Mouse (Mus musculus) left cerebral cortex, postnatal 10 days (tissue): ENCODE measurements around the gene Grn. TPM values are rescaled to one million over a fixed set of nuclear protein-coding genes. Genes with fewer than 3 reads are reported as not detected.
"Not testable (repeated sequence)": the region's sequence is repeated elsewhere in the genome, so short reads cannot be mapped to it uniquely, and the experiment has no call there.

Source experiments
- DNase-seq, 2 experiments: peaks; one replicate each; pipeline ENCODE4 v3.0.0; 2021 to 2022; ENCODE audit warnings: low spot score in 2 of 2, mixed read lengths in 1 of 2; ENCODE audit errors: extremely low spot score in 1 of 2
- intact Hi-C: fragments of 180-260 bp; cut with DNase I; formaldehyde crosslinking; loops from one replicate; pipeline ENCODE4 v1.15.1; 2025
- total RNA-seq, 2 experiments: library from RNA; stranded (reverse); gene quantifications; 2 replicates each; pipeline ENCODE4 v1.2.3; 2021

Grn gene
- total RNA-seq, 2 experiments from 2014 or later, result 79.2 to 79.4 TPM

DNA sequence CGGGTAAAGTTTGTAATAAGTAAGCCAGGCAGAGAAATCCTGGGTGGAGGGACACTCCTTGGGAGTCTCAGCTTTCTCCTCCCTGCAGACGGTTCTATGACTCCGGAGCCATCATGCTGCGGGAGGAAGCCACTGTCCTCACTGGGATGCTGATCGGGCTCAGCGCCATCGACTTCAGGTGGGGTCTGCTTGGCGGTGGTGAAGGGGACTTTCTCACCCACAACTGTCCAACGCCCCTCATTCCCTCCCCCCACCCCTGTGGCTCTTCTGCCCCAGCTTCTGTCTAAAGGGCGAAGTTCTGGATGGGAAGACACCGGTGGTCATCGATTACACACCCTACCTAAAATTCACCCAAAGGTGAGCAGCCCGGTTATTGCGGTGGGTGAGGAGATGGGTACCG is 31.0 kb upstream of the Grn start:
- intact Hi-C loops, result no loop called here
- peak in 1 of 2 experiments; percentile 23 for DNase-seq

DNA sequence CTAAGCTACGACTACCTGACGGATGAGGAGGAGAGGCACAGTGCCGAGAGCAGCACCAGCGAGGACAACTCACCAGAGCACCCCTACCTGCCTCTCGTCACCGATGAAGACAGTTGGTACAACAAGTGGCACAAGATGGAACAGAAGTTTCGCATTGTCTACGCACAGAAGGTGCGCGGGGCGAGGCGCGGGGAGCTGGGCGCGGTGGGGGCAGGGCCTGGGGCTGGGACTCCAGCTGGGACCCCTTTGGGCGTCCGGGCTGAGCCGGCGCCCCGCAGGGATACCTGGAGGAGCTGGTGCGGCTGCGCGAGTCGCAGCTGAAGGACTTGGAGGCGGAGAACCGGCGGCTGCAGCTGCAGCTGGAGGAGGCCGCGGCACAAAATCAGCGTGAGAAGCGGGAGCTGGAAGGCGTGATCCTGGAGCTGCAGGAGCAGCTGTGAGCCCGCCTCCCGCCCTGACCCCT is 30.5 kb upstream of the Grn start:
- peak in 1 of 2 experiments; percentile 27 for DNase-seq
- intact Hi-C loops, result loop anchor here (5.0 kb wide), 1 partner anchor 38 kb away; no protein-coding TSS in a partner anchor

DNA sequence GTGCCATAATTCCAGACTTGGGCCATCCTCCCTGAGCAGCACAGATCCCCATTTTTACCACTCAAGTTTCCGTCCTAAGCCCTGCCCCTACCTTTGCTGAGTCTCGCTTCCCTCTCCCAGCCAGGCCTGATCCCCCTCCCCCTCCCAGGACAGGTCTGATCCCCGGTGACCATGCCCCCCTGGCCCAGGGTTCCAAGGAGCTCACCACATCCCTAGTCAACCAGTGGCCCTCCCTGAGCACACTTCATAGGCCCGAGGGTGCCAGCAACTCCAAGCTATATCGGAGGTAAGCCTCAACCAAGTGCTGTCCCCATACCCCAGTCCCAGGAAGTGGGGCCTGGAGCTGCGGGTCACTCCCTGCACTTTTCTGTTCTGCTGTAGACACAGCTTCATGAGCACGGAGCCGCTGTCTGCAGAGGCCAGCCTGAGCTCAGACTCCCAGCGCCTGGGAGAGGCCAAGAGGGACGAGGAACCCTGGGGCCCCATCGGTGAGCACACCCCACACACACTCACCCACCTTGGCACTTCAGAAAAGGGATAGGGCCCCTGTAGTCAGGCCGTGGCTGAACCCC is 29.5 kb upstream of the Grn start:
- DNase-seq, result peak in 1 of 2 experiments; percentile 41
- intact Hi-C loops, result loop anchor here (5.0 kb wide), 1 partner anchor 37 kb away; no protein-coding TSS in a partner anchor

DNA sequence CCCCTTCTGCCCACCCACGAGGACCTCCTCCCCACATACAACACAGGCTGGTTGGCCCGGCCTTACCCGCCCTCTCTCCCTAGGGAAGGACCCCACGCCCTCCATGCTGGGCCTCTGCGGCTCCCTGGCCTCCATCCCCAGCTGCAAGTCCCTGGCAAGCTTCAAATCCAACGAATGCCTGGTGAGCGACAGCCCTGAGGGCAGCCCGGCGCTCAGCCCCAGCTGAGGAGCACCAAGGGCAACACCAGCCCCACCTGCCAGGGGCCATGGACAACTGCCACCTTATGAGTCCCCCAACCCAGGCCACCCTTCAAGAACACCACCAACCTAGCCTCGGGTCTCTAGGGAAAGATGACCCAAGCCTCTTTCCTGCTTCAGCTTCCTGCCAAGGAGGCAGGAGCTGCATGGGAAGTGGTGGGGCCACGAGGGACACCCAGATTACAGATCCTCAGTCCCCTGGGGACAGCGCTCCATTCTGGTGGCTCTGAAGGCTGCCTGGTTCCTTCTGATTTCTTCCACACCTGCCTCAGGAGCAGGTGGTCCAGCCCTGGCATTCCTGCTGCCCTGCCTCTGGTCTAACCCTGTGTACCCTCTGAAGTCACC is 28.1 kb upstream of the Grn start:
- no peak for DNase-seq
- intact Hi-C loops, result loop anchor here (5.0 kb wide), 1 partner anchor 35 kb away; no protein-coding TSS in a partner anchor

DNA sequence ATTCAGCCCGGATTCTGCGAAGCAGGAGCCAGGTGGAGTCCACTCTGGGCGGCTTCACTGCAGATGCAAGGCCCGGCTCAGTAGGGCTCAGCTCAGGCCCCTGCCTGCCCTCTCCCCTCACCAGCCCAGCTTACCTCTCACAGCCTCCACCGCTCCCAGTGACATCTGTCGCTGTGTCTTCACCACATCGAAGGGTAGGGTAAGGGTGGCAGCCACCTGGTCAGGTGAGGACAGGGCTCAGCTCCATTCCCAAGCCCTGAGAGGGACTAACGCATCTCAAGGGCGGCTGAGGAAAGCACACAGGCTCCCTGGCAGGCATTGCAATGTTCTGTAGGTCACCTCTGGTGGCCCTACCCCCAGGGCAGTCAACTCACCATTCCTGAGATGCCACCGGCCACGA is 26.5 kb upstream of the Grn start:
- intact Hi-C loops, result loop anchor here (5.0 kb wide), 1 partner anchor 34 kb away; no protein-coding TSS in a partner anchor
- no peak for DNase-seq

DNA sequence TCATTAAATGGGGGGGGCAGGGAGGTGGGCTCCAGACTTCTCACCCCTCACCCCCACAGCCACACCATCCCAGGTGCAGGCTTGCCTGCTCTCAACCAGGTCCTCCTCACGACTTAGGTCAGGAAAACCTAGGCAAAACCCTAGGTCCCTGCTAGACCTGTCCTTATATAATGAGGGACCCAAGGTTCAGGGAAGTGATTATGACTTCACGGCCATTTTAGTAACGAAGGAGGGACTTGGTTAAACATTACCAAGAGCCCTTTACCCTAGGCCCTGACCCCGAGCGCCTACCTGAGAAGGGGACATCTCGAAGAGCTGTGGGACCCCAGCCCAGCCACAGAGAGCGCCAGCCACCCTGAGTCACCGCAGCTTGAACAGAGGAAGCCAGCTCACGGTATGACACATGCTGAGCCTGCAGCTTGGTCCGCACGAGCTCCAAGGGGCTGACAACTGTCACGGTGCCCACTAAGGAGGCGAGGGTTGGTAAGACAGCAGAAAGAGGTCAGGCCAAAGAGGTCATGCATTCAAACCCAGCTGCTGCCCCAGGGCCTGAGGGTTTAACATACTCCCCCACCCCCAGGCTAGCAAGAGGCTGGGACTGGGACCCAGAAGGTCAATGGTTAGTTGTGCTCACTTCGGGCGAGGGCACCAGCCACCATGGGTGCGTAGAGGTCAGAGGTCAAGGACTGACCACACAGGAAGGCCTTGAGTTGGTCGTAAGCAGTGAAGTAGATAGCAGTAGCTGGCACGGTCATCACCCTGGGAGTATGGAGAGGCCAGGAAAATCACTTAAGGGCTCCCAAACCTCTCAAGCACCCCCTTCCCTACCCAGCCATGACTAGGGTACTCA is 25.7 kb upstream of the Grn start:
- DNase-seq, result no peak
- intact Hi-C loops, result loop anchor here (5.0 kb wide), 1 partner anchor 33 kb away; no protein-coding TSS in a partner anchor

DNA sequence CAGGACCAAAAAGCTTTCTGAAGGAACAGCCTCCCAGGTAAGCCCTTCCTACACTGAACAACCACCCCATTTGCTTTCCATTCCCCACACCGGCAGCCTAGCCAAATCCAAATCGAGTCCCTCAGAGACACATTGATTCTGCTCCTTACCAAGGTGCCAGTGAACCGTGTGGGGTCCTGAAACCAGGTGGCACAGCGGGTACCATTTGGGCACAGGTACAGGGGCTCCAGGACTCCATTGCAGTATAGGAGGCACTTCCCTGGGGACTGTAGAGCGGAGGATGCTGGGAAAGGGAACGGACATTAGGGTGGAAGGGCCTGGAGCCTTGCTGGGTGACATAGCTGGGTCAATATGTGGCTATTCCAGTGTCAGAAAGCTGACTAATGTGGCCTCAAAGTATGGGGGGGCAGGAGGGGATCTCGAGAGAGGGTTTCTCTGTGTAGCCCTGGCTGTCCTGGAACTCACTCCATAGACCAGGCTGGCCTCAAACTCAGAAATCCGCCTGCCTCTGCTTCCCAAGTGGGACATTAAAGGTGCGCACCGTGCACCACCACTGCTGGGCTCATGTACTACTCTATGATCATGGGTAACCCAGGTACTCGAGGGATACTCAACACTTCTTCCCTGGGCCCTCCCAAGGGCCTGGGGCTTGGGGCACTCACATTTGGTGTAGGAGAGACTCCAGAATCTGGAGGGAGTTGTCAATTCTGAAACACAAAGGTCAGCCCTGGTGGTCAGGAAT is 24.4 kb upstream of the Grn start:
- intact Hi-C loops, result loop anchor here (2.0 kb wide), 1 partner anchor 87 kb away; the partner anchor contains the start of gene Ubtf
- no peak for DNase-seq

DNA sequence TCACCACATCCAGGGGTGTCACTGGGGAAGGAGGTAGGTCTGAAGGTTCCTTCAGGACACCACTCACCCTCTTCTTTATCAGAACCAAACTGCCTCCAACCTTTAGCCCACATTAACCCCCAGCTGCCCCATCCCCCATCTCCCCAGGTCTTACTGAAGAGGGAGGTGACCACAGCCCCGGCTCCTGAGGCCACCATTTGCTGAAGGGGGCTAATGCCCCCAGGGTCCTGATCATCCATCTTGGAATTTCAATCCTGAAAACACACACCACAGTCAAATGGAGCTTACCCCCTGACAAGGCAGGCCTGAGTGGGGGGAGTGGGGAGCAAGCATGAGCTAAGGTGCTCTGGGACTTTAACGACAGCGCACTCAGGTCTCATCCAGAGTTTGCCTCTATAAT is 23.7 kb upstream of the Grn start:
- DNase-seq, result no peak
- intact Hi-C loops, result loop anchor here (2.0 kb wide), 1 partner anchor 88 kb away; the partner anchor contains the start of gene Ubtf

DNA sequence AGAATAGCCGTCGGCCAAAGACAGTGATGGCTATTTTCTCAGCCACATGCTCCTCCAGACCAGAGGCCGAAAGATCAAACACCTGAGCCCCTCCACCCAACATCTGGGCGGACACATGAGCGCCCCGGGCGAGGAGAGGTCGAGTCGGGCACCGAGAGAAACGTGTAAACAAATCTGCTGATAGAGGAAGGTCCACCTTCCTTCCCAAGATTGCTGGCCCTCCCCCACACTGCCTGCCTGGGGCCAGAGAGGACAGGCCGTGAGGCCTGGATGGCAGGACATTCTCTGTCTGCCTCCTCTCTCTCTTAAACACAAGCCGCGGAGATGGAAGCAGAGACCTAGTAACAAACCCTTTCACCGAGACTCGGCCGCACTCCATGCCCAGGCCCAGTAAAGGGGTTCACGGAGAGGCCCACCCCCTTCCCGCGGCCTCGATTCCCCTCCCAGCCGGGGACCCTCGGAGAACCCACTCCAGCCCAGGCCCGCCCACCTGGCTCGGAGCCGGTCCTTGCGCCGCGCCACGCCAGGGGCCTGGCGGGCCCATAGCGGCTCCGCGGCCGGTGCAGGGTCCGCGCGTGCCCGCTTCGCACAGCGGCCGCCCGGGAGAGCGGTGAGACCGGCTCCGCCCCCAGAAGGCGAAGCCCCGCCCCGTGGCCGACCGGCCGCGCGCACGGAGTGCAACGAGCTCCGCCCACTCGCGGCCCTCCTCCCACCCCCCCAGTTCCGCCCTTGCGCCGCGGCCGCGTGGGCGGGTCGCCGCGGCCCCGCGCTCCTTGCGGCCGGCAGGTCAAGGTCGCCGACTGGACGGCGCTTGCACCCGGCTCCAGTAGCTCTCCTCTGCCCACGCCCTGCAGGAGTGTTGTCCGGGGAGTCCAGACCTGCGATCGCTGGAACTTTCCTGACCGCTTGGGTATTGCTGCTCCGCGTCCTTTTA is 22.9 kb upstream of the Grn start:
- intact Hi-C loops, result loop anchor here (2.0 kb wide), 1 partner anchor 88 kb away; the partner anchor contains the start of gene Ubtf
- DNase-seq, result peak; percentile 77 to 95

DNA sequence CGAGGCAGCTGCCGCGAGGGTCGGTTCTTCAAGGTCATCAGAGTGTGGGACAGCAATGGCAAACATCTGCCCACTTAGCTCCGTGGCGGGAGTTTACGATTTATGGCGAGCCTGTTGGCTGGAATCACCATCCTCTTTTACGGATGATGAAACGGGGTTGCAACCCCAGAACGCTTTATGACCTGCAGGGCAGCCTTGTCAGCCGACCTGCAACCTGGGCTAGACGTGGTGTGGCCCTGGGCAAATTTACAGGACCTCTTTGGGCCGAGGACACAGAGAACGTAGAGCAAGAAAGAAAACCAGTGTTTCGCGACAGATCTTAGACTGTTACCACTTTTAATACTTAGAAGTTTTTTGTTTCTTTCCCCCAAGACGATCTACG is 22.3 kb upstream of the Grn start, which contains the start of gene Slc25a39:
Gene Slc25a39, minus strand, starts transcription at position 113 of the 382 bp plus-strand sequence.
- intact Hi-C loops, result loop anchor here (2.0 kb wide), 1 partner anchor 89 kb away; the partner anchor contains the start of gene Ubtf
- DNase-seq, result no peak

DNA sequence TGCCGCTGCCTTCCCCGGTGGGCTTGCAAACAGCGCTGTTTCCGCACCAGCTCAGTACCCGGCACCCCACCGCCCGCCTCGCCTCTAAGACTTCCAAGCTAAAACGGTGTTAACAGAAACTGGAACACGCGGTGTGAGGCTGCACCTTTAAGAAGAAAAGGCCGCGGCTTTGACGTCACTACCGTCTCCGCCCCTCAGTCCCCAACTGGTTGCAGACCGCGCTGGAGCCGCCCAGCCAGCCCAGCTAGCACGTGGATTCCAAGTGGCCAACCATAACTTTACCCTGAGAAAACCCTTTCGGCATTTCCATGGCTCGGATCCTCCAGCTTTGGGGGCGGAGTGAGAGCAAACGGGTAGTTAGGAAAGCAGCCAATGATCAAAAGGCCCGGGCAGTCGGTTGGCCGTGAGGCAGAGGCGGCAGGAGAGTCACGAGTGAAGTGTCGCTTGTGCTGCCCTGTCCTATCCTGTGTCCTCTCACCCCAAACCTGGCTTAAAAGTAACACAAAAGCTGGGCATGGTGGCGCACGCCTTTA is 21.7 kb upstream of the Grn start:
- intact Hi-C loops, result no loop called here
- peak; percentile 97 to 98 for DNase-seq

DNA sequence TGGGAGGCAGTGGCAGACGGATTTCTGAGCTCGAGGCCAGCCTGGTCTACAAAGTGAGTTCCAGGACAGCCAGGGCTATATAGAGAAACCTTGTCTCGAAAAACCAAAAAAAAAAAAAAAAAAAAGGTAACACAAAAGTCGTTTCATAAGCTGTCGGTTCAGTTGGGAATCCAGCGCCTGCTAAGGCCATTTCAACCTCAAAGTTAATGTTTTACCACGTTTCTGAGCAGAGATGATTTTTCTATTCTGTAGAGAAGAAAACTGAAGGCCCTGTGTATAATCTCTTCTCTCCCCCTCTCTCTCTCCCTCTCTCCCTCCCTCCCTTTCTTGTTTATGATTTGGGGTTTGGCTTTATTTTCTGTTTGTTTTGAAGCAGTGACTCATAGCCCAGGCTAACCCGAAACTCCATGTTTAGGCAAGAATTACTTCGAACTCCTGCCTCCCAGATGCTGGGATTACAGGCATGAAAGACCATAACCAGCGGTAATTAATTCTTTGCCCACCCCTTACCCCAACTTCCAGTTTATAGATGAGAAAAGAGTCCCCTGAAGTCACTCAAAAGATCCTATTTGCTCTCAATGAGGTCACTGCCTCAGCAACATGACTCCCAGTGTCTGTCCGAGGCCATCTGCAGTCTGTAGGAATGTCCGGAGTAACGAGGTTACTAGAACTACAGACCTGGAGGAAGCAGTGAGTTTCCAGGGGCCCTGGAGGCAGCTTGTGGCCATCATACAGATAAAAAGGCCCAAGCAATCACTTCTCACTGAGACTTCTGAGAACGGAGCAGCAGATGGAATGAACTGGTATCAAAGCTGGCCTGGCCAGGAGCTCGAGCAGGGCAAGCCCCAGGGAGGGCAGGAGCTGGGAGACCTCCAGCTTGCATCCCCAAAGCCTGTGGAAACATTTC is 21.0 kb upstream of the Grn start:
- intact Hi-C loops, result no loop called here

DNA sequence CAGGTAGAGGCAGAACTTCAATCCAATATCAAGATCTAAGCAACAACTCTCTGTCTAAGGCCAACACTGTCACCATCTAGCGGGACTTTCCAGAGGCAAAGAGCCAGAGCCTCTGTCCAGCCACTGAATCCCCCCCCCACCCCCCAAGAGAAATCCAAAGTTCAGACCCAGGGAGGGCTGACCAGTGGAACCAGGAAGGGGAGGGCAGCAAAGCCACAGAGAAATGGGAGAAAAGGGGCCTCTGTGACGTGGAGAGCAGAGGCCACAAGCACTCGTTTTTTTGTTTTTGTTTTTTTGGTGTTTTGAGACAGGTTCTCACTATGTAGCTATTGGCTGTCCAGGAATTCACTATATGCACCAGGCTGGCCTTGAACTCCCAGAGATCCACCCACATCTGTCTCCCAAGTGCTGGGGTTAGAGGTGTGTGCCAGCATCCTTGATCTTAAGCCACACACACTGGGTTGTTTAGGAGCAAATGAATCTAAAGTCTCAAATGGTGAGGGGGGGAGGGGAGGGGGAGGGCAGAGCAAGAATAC is 20.3 kb upstream of the Grn start:
- intact Hi-C loops, result loop anchor here (2.0 kb wide), 1 partner anchor 101 kb away; no protein-coding TSS in a partner anchor
- no peak for DNase-seq

More for the DNA sequence above, 21.0 kb upstream of the Grn start:
- no peak for DNase-seq

DNA sequence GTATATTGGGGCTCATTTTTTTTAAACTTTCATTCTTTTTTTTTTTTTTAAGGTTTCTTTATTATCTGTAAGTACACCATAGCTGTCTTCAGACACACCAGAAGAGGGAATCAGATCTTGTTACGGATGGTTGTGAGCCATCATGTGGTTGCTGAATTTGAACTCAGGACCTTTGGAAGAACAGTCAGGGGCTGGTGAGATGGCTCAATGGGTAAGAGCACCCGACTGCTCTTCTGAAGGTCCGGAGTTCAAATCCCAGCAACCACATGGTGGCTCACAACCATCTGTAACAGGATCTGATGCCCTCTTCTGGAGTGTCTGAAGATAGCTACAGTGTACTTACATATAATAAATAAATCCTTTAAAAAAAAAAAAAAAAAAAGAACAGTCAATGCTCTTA is 19.8 kb upstream of the Grn start:
- DNase-seq, result not testable (repeated sequence)
- intact Hi-C loops, result loop anchor here (2.0 kb wide), 1 partner anchor 102 kb away; no protein-coding TSS in a partner anchor

DNA sequence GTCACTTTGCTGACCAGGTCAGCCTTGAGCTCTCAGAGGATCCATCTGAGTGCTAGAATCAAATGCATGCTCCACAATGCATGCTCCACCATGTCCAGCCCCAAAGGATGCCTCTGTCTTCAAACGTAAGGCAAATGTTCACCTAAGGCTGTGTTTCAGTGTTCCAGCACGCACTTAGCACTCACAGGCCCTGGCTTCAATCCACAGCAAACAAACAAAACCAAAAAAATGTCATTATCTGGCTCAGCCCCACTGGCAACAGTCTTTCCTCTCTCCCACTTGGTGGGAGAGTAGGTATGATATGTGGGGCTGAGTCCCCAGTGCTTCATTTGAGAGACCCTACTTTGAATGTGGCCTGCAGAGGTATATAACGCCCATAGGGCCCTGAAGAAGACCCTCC is 19.1 kb upstream of the Grn start:
- intact Hi-C loops, result loop anchor here (2.0 kb wide), 1 partner anchor 102 kb away; no protein-coding TSS in a partner anchor
- no peak for DNase-seq

DNA sequence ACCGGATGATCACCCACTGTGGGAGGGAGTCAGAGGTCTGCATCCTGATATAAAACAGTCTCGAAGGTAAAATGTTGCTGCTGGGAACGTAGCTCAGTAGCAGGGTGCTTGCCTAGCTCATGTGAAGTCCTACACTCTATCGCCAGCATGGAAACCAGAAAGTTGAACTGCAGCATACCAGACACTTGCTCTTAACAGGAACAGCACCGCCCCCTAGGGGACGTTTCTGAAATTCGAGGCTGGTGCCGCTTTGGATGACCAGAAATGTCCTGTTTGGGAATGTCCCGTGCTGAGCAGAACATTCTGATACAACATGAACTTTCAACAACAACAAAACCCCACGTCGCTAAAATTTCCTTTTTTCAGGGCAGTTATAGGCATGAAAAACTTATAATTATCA is 18.4 kb upstream of the Grn start:
- peak; percentile 85 to 90 for DNase-seq

More for the DNA sequence above, 18.4 kb upstream of the Grn start:
- intact Hi-C loops, result loop anchor here (2.0 kb wide), 1 partner anchor 103 kb away; no protein-coding TSS in a partner anchor
